Mouse (Mus musculus) forebrain, postnatal 0 days (tissue): Measurements from ENCODE around the gene Rundc1. TPM values are rescaled to one million over a fixed set of nuclear protein-coding genes. Genes with fewer than 3 reads are reported as not detected.

Experiments used
- ATAC-seq: fragments of 200-750 bp; cut with Nextera tagmentation; 2 replicates; pipeline ENCODE4 v1.8.0; 2017; ENCODE audit warnings: mild to moderate bottlenecking, moderate library complexity
- DNase-seq: peaks from one replicate; pipeline ENCODE4 v3.0.0-alpha.2; 2015
- H3K27ac ChIP-seq: fragments of 300-500 bp; sonication (generic); 2 replicates; pipeline ENCODE4 v1.5.1; 2014; ENCODE audit warnings: low read depth, mild to moderate bottlenecking, antibody characterized with exemption, low read length, moderate library complexity, mixed read lengths
- H3K27me3 ChIP-seq: fragments of 300-500 bp; sonication (generic); 2 replicates; pipeline ENCODE4 v1.6.1; 2014; ENCODE audit warnings: mild to moderate bottlenecking, low read length, mixed read lengths; ENCODE audit not compliant: insufficient read depth
- H3K36me3 ChIP-seq: fragments of 300-500 bp; sonication (generic); 2 replicates; pipeline ENCODE4 v1.6.1; 2014; ENCODE audit warnings: mild to moderate bottlenecking, moderate library complexity; ENCODE audit not compliant: insufficient read depth
- H3K4me1 ChIP-seq: fragments of 300-500 bp; sonication (generic); 2 replicates; pipeline ENCODE4 v1.6.1; 2014; ENCODE audit warnings: antibody characterized with exemption; ENCODE audit not compliant: insufficient read depth
- H3K4me2 ChIP-seq: fragments of 300-500 bp; sonication (generic); 2 replicates; pipeline ENCODE4 v1.6.1; 2014; ENCODE audit warnings: low read depth, mild to moderate bottlenecking, moderate library complexity
- H3K4me3 ChIP-seq: fragments of 300-500 bp; sonication (generic); 2 replicates; pipeline ENCODE4 v1.5.1; 2014; ENCODE audit warnings: low read depth, low read length, mixed read lengths
- H3K9ac ChIP-seq: fragments of 300-500 bp; sonication (generic); 2 replicates; pipeline ENCODE4 v1.6.1; 2014; ENCODE audit warnings: mild to moderate bottlenecking
- H3K9me3 ChIP-seq: fragments of 300-500 bp; sonication (generic); 2 replicates; pipeline ENCODE4 v1.6.1; 2016; ENCODE audit warnings: low read length
- CTCF ChIP-seq: sonication (generic); IDR thresholded peaks from 2 replicates; pipeline ENCODE4 v1.5.1; 2016; ENCODE audit warnings: antibody characterized with exemption, control low read depth, low read depth
- WGBS: fragments of 180-500 bp; shearing (Covaris S2); extraction: QIAGEN DNeasy Blood & Tissue Kit; methylation state at CpG from one replicate; pipeline ENCODE4 v1.1.7; 2014; 5-methylcytosine and 5-hydroxymethylcytosine counted together
- polyA plus RNA-seq: library from polyadenylated mRNA; unstranded; fragments of >200 nt; fragmentation: Nextera tagmentation; extraction: Ambion mirVana; gene quantifications from 2 replicates; pipeline ENCODE4 v1.2.1, GENCODE M21; 2015
- total RNA-seq: library from RNA; depleted of rRNA; stranded (reverse); fragments of >200 nt; gene quantifications from 2 replicates; pipeline ENCODE4 v1.2.3, GENCODE M21; 2014

Rundc1 gene
- total and polyA plus RNA-seq, 2 experiments from 2014 or later = 12.6 to 24.4 TPM

DNA sequence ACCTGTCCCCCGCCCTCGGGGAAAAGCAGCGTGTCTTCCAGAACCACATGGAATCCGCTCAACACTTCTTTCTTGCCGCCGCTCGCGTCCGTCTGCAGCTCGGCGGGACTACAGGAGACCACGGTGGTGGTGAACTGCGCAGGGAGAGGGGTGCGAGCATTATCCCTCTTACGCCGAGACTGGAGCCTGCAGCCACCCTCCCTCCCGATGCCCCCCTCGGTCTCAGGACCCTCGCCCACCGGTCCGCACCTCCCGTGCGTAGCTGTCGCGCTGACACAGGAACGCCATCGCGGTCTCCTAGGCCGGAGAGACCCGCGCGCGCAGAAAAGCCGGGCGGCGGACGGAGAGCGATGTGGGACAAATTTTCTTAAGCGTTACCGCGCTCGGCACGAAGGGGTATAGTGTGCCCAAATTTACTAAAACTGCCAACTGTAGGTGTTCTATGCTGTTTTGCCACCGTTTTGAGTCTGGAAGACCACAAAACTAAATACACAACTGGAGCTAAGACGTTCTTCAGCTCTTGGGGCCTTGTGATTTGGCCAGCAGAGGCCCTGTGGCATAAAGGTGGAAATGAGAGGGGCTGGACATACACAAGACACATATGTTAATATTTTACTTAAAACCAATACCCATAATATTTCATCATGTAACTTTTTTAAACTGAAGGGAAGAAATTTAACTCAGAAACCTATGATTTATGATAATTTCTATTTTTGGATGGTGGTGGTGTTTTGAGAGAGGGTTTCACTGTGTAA, 7.6 kb upstream of the Rundc1 start, which contains the start of gene Aarsd1:
Gene Aarsd1, minus strand, starts transcription at position 515 of the 755 bp plus-strand sequence.
- no peak for TF ChIP-seq CTCF
- peak; percentile 92 for ATAC-seq
- WGBS = under 1% methylated on average over 45 of the region's 45 CpGs

DNA sequence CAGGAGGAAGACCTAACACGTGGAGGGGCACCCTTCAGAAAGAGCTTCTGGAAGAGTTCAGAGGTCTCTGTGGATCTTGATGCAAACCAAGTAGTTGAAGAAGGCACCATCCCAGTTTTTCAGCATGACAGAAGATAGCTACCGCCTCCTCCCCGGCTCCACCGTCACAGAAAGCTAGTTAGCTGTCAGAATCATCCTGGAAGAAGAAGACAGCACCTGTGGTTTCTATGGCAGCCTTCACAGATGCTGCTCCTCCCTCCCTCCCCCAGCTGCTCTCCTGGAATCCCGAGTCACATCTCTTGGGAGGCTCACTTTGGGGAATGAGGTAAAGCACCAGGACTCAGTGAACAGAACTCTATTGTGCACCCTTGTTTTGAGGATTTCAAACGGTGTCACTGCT, 5.9 kb upstream of the Rundc1 start:
- Histone ChIP-seq H3K9ac (no peak overlapping the region), H3K36me3 (no peaks in the 10 kb centered on the region), H3K4me2 (no peak overlapping the region), H3K4me1 (peaks cover 4% of the 10 kb centered on the region), H3K9me3 (no peaks in the 10 kb centered on the region), H3K27ac (no peak overlapping the region), H3K4me3 (no peak overlapping the region), H3K27me3 (no peaks in the 10 kb centered on the region)
- TF ChIP-seq CTCF = no peak
- 57% methylated on average over 6 of the region's 6 CpGs for WGBS
- DNase-seq (peak; percentile 16), ATAC-seq (peak; percentile 32; the same call in 1 of the 2 replicates)

More for the DNA sequence above, 7.6 kb upstream of the Rundc1 start, which contains the start of gene Aarsd1:
- Histone ChIP-seq H3K27ac (peak within 1 kb of the TSS; percentile 81), H3K4me1 (peaks cover 4% of the 10 kb centered on the region), H3K36me3 (peaks cover 11% of the 10 kb centered on the region), H3K4me3 (peak within 1 kb of the TSS; percentile 63), H3K9ac (peak within 1 kb of the TSS; percentile 73), H3K9me3 (no peaks in the 10 kb centered on the region), H3K4me2 (peak within 1 kb of the TSS; percentile 72), H3K27me3 (no peaks in the 10 kb centered on the region)
- peak; percentile 93 for DNase-seq

DNA sequence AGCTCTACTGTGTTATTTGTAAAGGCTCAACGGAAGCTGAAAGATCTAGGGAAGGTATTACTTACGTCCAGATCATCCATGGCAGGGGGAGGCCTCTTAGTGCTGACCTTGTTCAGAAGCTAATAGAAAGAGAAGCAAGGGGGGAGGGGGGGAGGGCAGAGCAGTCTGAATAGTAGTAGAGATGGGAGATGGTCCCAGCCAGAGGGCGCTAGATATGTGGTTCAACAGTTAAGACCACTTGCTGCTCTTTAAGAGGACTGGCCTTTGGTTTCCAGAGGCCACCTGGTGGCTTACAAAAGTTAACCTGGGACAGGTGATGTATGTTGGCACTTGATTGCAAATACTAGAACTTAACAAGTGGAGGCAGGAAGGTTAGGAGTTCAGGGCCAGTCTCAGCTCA, 5.3 kb upstream of the Rundc1 start:
- DNase-seq (no peak), ATAC-seq (no peak)
- Histone ChIP-seq H3K9me3 (no peaks in the 10 kb centered on the region), H3K4me1 (peaks cover 4% of the 10 kb centered on the region), H3K4me3 (no peak overlapping the region), H3K4me2 (no peak overlapping the region), H3K27me3 (no peaks in the 10 kb centered on the region), H3K9ac (no peak overlapping the region), H3K36me3 (no peaks in the 10 kb centered on the region), H3K27ac (no peak overlapping the region)
- peak; percentile 23; the same call in 1 of the 2 replicates for TF ChIP-seq CTCF
- WGBS = 24% methylated on average over 3 of the region's 3 CpGs

GRCm38 (mm10) chr11:101420148-101420547, 4.7 kb upstream of the Rundc1 start:
- Histone ChIP-seq H3K36me3 (no peaks in the 10 kb centered on the region), H3K4me3 (no peak overlapping the region), H3K4me1 (peaks cover 4% of the 10 kb centered on the region), H3K9me3 (no peaks in the 10 kb centered on the region), H3K9ac (no peak overlapping the region), H3K4me2 (no peak overlapping the region), H3K27ac (no peak overlapping the region), H3K27me3 (no peaks in the 10 kb centered on the region)
- 90% methylated on average over 5 of the region's 5 CpGs for WGBS
- no peak for DNase-seq
- ATAC-seq = no peak
- TF ChIP-seq CTCF = no peak

DNA sequence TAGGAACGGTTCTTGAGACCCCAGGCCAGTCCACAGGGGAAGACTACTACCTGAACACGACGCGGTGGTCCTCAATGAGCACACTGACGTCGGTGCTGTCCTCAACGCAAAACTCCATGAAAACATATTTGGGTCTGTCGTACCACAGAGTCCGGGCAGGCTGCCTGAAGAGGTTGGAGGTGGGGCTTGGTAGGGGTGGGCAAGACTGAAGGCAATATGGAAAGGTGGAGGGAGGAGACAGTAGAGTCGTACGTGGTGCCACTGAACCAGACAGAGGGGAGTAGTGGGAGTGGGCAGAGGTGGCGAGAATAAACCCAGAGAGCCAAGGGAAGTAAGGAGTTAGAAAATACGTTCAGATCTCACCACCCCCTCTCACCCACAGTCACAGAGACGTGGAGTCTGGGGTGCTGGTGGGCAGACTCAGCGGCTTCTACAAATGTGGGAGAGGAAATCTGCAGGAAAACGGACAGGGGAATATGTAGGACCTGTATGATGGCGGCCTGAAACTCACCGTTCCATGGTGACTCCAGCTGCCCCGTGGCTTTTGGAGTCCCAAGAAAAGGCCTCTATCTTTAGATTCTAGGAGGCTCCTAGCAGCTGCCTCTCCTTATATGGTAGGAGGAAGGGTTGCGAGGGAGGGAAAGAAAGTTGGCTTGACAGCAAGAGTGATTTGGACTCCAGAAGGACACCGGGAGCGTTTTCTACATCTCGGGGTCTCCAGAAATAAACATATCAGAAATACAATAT, 607 bp upstream of the Rundc1 start, which contains the start of gene Gm27029:
Gene Gm27029, minus strand, starts transcription at position 692 of the 747 bp plus-strand sequence.
- TF ChIP-seq CTCF = no peak
- 7% methylated on average over 23 of the region's 23 CpGs for WGBS

GRCm38 (mm10) chr11:101426165-101426564, 1.3 kb downstream of the Rundc1 start:
- H3K9me3 ChIP-seq = no peaks in the 10 kb centered on the region
- TF ChIP-seq CTCF = no peak
- peak overlapping the region; percentile 74 for H3K4me3 ChIP-seq
- peaks cover 19% of the 10 kb centered on the region for H3K36me3 ChIP-seq
- DNase-seq (no peak), ATAC-seq (no peak)
- 67% methylated on average over 8 of the region's 8 CpGs for WGBS
- peak overlapping the region; percentile 76 for H3K4me2 ChIP-seq
- H3K27me3 ChIP-seq = no peaks in the 10 kb centered on the region
- H3K4me1 ChIP-seq = peaks cover 13% of the 10 kb centered on the region
- no peak overlapping the region for H3K27ac ChIP-seq
- H3K9ac ChIP-seq = peak overlapping the region; percentile 75; the same call in 1 of the 2 replicates

More for the DNA sequence above, 607 bp upstream of the Rundc1 start, which contains the start of gene Gm27029:
- H3K4me1 ChIP-seq = peaks cover 13% of the 10 kb centered on the region
- ATAC-seq (no peak; the same call in 1 of the 2 replicates), DNase-seq (no peak)
- no peaks in the 10 kb centered on the region for H3K27me3 ChIP-seq
- peak within 1 kb of the TSS; percentile 74 for H3K4me3 ChIP-seq
- H3K9me3 ChIP-seq = no peaks in the 10 kb centered on the region
- peaks cover 2% of the 10 kb centered on the region; the same call in 1 of the 2 replicates for H3K36me3 ChIP-seq
- H3K9ac ChIP-seq = peak within 1 kb of the TSS; percentile 75
- peak within 1 kb of the TSS; percentile 76 for H3K4me2 ChIP-seq
- peak within 1 kb of the TSS; percentile 75 for H3K27ac ChIP-seq
